Mouse (Mus musculus) heart, adult 18-20 months (tissue): Measurements from ENCODE around the gene Ss18l2. TPM values are rescaled to one million over a fixed set of nuclear protein-coding genes. Genes with fewer than 3 reads are reported as not detected.
A peak's percentile ranks its signal among the peaks of the same experiment; 100 is the strongest.

Experiments
- DNase-seq, 2 experiments: peaks; one replicate each; pipeline ENCODE4 v3.0.0; 2021 to 2022; ENCODE audit warnings: mixed read lengths in 1 of 2
- long read RNA-seq, 2 experiments: library from polyadenylated mRNA; stranded (forward); transcript quantifications; one replicate each; pipeline ENCODE4 v2.0.0; 2021
- total RNA-seq, 2 experiments: library from RNA; stranded (reverse); gene quantifications; 2 replicates each; pipeline ENCODE4 v1.2.3; 2021

The Ss18l2 gene
- total RNA-seq, result 100 to 1,000 TPM; 117 to 129 TPM
- long read RNA-seq, experiment 1, transcript Ss18l2-203 (2 exons, 1,175 nt), result minor isoform, 40 of 399 reads
- long read RNA-seq, experiment 1, transcript Ss18l2-201 (3 exons, 577 nt), result minor isoform, 133 of 399 reads
- long read RNA-seq, experiment 1, transcript Ss18l2-207 (1 exons, 2,354 nt), result major isoform, 219 of 399 reads
- long read RNA-seq, experiment 1, partial matches to known transcripts, result 0 of 399 reads
- long read RNA-seq, experiment 1, other reads (novel, unspliced or antisense), result 2 of 399 reads
- long read RNA-seq, experiment 2, transcript Ss18l2-207 (1 exons, 2,354 nt), result major isoform, 215 of 343 reads
- long read RNA-seq, experiment 2, transcript Ss18l2-201 (3 exons, 577 nt), result minor isoform, 101 of 343 reads
- long read RNA-seq, experiment 2, transcript Ss18l2-203 (2 exons, 1,175 nt), result minor isoform, 24 of 343 reads
- long read RNA-seq, experiment 2, partial matches to known transcripts, result 0 of 343 reads
- long read RNA-seq, experiment 2, other reads (novel, unspliced or antisense), result 1 of 343 reads

GRCm38 (mm10) chr9:121709898-121710583 lies at the start of gene Ss18l2:
Gene Ss18l2, plus strand, starts transcription at chr9:121710329.
- peak; percentile 99 for DNase-seq

GRCm38 (mm10) chr9:121663467-121663866 lies 46.7 kb upstream of the Ss18l2 start:
- no peak for DNase-seq

GRCm38 (mm10) chr9:121664104-121664503 lies 46.0 kb upstream of the Ss18l2 start:
- no peak for DNase-seq

GRCm38 (mm10) chr9:121666957-121667630 lies 43.0 kb upstream of the Ss18l2 start:
- no peak for DNase-seq

GRCm38 (mm10) chr9:121667822-121668221 lies 42.3 kb upstream of the Ss18l2 start:
- DNase-seq, result no peak

GRCm38 (mm10) chr9:121669348-121669791 lies 40.8 kb upstream of the Ss18l2 start:
- peak; percentile 62 to 72 for DNase-seq

- peak; percentile 60 to 72 for DNase-seq
Measured at GRCm38 (mm10) chr9:121671300-121671699, 38.8 kb upstream of the Ss18l2 start.

- peak; percentile 69 to 76 for DNase-seq
Measured at GRCm38 (mm10) chr9:121672311-121672710, 37.8 kb upstream of the Ss18l2 start.

- DNase-seq, result no peak
Measured at GRCm38 (mm10) chr9:121673716-121674115, 36.4 kb upstream of the Ss18l2 start.

- DNase-seq, result peak in 1 of 2 experiments; percentile 32
Measured at GRCm38 (mm10) chr9:121675011-121675410, 35.1 kb upstream of the Ss18l2 start.

- DNase-seq, result no peak
Measured at GRCm38 (mm10) chr9:121675556-121675955, 34.6 kb upstream of the Ss18l2 start.

GRCm38 (mm10) chr9:121677069-121677468 lies 33.1 kb upstream of the Ss18l2 start:
- no peak for DNase-seq

GRCm38 (mm10) chr9:121677476-121677875 lies 32.7 kb upstream of the Ss18l2 start:
- no peak for DNase-seq

- peak; percentile 56 to 62 for DNase-seq
Measured at GRCm38 (mm10) chr9:121679549-121679948, 30.6 kb upstream of the Ss18l2 start.

- no peak for DNase-seq
Measured at GRCm38 (mm10) chr9:121681191-121681590, 28.9 kb upstream of the Ss18l2 start.

- no peak for DNase-seq
Measured at GRCm38 (mm10) chr9:121682037-121682680, 28.0 kb upstream of the Ss18l2 start.

GRCm38 (mm10) chr9:121684702-121685101 lies 25.4 kb upstream of the Ss18l2 start:
- DNase-seq, result no peak

- DNase-seq, result no peak
Measured at GRCm38 (mm10) chr9:121690200-121690651, 19.9 kb upstream of the Ss18l2 start.

GRCm38 (mm10) chr9:121690734-121691133 lies 19.4 kb upstream of the Ss18l2 start:
- DNase-seq, result no peak

- DNase-seq, result no peak
Measured at GRCm38 (mm10) chr9:121694736-121695135, 15.4 kb upstream of the Ss18l2 start.

GRCm38 (mm10) chr9:121696626-121697025 lies 13.5 kb upstream of the Ss18l2 start:
- DNase-seq, result no peak
